Mouse (Mus musculus) kidney, embryonic 15.5 days (tissue): ENCODE results near the gene Eif4e2. TPM values are rescaled to one million over a fixed set of nuclear protein-coding genes. Genes with fewer than 3 reads are reported as not detected.

Experiments
- ATAC-seq: fragments of 200-750 bp; cut with Nextera tagmentation; replicated peaks from 2 replicates; pipeline ENCODE4 v1.8.0; 2017; ENCODE audit warnings: moderate TSS enrichment; ENCODE audit not compliant: low FRiP score
- H3K27ac ChIP-seq: fragments of 300-500 bp; sonication (generic); 2 replicates; pipeline ENCODE4 v1.5.1; 2015; ENCODE audit warnings: mild to moderate bottlenecking, inconsistent platforms
- H3K27me3 ChIP-seq: fragments of 300-500 bp; sonication (generic); 2 replicates; pipeline ENCODE4 v1.6.1; 2015; ENCODE audit warnings: inconsistent platforms
- H3K36me3 ChIP-seq: fragments of 300-500 bp; sonication (generic); 2 replicates; pipeline ENCODE4 v1.6.1; 2015; ENCODE audit warnings: inconsistent platforms
- H3K4me1 ChIP-seq: fragments of 300-500 bp; sonication (generic); 2 replicates; pipeline ENCODE4 v1.6.1; 2015; ENCODE audit warnings: inconsistent platforms
- H3K4me2 ChIP-seq: fragments of 300-500 bp; sonication (generic); 2 replicates; pipeline ENCODE4 v1.6.1; 2015; ENCODE audit warnings: moderate library complexity, mild to moderate bottlenecking, inconsistent platforms
- H3K4me3 ChIP-seq: fragments of 300-500 bp; sonication (generic); replicated peaks from 2 replicates; pipeline ENCODE4 v1.5.1; 2015; ENCODE audit warnings: mild to moderate bottlenecking, inconsistent platforms
- H3K9ac ChIP-seq: fragments of 300-500 bp; sonication (generic); 2 replicates; pipeline ENCODE4 v1.6.1; 2015; ENCODE audit warnings: mild to moderate bottlenecking, inconsistent platforms
- H3K9me3 ChIP-seq: fragments of 300-500 bp; sonication (generic); replicated peaks from 2 replicates; pipeline ENCODE4 v1.6.1; 2016; ENCODE audit warnings: inconsistent platforms
- WGBS: fragments of 180-500 bp; shearing (Covaris S2); methylation state at CpG from one replicate; pipeline ENCODE4 v1.1.7; 2015; ENCODE audit warnings: mixed read lengths; 5-methylcytosine and 5-hydroxymethylcytosine counted together
- polyA plus RNA-seq: library from polyadenylated mRNA; unstranded; fragments of >200 nt; fragmentation: Nextera tagmentation; extraction: Ambion mirVana; gene quantifications from 2 replicates; pipeline ENCODE4 v1.2.1, GENCODE M21; 2015

The Eif4e2 gene
- polyA plus RNA-seq, 1 experiment from 2014 or later: 164 TPM

- Histone ChIP-seq H3K4me2 (0 out of 2 replicates have a peak overlapping the region, but pooled peaks have one; percentile 23), H3K9me3 (no peaks in the 10 kb centered on the region), H3K27me3 (peaks cover 28% of the 10 kb centered on the region), H3K9ac (no peak overlapping the region), H3K4me1 (peaks cover 15% of the 10 kb centered on the region), H3K4me3 (no peak overlapping the region), H3K27ac (no peak overlapping the region), H3K36me3 (no peaks in the 10 kb centered on the region)
- ATAC-seq: peak; percentile 49
- WGBS: 42% methylated on average over 3 of the region's 3 CpGs
Measured at GRCm38 (mm10) chr1:87205502-87205901, 8.2 kb upstream of the Eif4e2 start.

DNA sequence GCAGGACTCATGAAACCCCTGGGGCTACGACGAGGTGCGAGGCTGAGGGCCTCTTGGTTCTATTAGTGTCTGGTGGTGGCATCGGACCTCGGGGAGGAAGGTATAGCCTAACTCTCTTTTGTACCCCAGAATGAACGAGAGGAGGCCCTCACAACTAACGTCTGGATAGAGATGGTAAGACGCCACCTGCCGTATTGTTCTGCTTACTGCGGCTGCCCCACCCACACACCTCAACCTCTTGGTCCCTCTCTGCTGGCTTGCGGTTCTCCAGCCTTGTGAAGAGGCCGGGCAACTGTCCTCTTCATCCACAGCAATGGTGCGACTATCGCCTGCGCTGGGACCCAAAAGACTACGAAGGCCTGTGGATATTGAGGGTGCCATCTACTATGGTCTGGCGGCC is 7.4 kb upstream of the Eif4e2 start:
- WGBS: 16% methylated on average over 17 of the region's 17 CpGs
- Histone ChIP-seq H3K4me2 (peak overlapping the region; percentile 23; the same call in 1 of the 2 replicates), H3K36me3 (no peaks in the 10 kb centered on the region), H3K27me3 (peaks cover 26% of the 10 kb centered on the region), H3K4me1 (peaks cover 15% of the 10 kb centered on the region), H3K4me3 (no peak overlapping the region), H3K27ac (no peak overlapping the region), H3K9ac (no peak overlapping the region), H3K9me3 (no peaks in the 10 kb centered on the region)
- ATAC-seq: no peak

DNA sequence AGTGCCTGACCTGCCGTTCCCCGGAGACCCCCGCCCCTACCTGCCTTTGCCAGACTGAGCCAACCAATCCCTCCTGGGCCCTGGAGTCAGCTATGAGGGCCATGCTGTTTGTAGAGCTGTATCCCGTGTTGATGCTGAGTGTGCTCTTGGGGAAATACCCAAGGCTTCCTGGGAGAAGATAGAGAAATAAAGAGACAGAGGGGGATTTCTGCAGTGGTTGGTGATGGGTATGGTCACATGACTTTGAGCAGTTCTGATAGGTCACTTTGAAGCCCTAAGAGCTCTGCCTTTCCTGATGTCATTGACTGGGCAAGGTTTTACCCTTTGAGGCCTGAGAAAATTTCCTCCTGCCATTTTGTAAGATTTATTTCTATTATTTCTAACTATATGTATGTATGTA is 2.3 kb upstream of the Eif4e2 start:
- H3K4me3 ChIP-seq: no peak overlapping the region
- 91% methylated on average over 4 of the region's 4 CpGs for WGBS
- H3K9me3 ChIP-seq: no peaks in the 10 kb centered on the region
- H3K4me2 ChIP-seq: no peak overlapping the region
- peaks cover 25% of the 10 kb centered on the region for H3K4me1 ChIP-seq
- H3K27me3 ChIP-seq: peaks cover 12% of the 10 kb centered on the region
- ATAC-seq: no peak
- no peak overlapping the region for H3K27ac ChIP-seq
- H3K36me3 ChIP-seq: no peaks in the 10 kb centered on the region
- no peak overlapping the region for H3K9ac ChIP-seq

DNA sequence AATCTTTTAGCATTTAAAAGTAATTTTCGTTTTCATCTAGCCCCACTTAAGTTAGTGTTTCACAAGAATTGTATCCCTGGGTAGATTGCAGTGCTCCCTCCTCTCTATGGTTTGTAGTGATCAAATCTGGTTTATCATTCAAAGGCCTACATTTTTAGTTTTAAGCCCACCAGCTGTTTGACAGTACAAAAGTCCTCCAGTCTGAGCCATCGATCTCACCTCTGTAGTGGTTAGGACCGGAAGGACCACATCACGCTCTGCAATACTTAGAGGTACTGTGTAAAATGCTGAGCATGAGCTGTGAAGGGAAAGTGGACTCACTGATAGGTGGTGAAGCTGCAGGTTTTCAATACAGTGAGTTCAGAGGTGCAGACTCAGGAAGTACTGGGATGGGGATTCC is 1.0 kb downstream of the Eif4e2 start:
- Histone ChIP-seq H3K4me2 (peak overlapping the region; percentile 69), H3K9ac (peak overlapping the region; percentile 99), H3K9me3 (no peaks in the 10 kb centered on the region), H3K27ac (peak overlapping the region; percentile 100), H3K36me3 (peaks cover 15% of the 10 kb centered on the region), H3K4me3 (peak overlapping the region; percentile 91), H3K4me1 (peaks cover 37% of the 10 kb centered on the region), H3K27me3 (no peaks in the 10 kb centered on the region)
- 12% methylated on average over 4 of the region's 4 CpGs for WGBS
- ATAC-seq: no peak

DNA sequence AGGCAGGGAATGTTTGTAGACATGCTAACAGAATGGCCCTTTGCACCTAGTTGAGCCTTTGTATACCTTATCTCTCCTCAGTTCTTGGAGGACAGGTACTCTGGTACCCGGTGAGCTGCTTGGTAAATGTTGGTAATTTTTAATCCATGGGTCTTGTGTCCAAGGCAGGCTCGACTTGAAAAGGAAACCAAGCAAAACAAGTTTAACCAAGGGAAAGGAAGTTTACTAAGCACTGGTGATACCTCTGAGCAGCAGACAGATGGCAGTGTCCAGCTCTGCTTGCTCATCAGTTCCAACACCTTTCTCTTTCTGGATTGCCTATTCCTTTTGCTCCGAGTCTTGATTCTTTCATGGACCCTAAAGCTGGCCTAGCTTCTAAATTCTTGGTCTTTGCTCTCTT is 4.2 kb downstream of the Eif4e2 start:
- Histone ChIP-seq H3K9me3 (no peaks in the 10 kb centered on the region), H3K36me3 (peaks cover 47% of the 10 kb centered on the region), H3K4me1 (peaks cover 35% of the 10 kb centered on the region), H3K27me3 (no peaks in the 10 kb centered on the region), H3K4me3 (no peak overlapping the region), H3K9ac (no peak overlapping the region), H3K4me2 (no peak overlapping the region), H3K27ac (0 out of 2 replicates have a peak overlapping the region, but pooled peaks have one; percentile 28)
- WGBS: 54% methylated on average over 3 of the region's 3 CpGs
- ATAC-seq: no peak

GRCm38 (mm10) chr1:87225739-87226138 is 12.0 kb downstream of the Eif4e2 start:
- no peak for ATAC-seq
- no peak overlapping the region for H3K4me2 ChIP-seq
- H3K9ac ChIP-seq: no peak overlapping the region
- no peak overlapping the region for H3K4me3 ChIP-seq
- H3K27me3 ChIP-seq: no peaks in the 10 kb centered on the region
- 94% methylated on average over 8 of the region's 8 CpGs for WGBS
- H3K36me3 ChIP-seq: peaks cover 99% of the 10 kb centered on the region
- H3K27ac ChIP-seq: no peak overlapping the region
- H3K4me1 ChIP-seq: no peaks in the 10 kb centered on the region
- no peaks in the 10 kb centered on the region for H3K9me3 ChIP-seq

DNA sequence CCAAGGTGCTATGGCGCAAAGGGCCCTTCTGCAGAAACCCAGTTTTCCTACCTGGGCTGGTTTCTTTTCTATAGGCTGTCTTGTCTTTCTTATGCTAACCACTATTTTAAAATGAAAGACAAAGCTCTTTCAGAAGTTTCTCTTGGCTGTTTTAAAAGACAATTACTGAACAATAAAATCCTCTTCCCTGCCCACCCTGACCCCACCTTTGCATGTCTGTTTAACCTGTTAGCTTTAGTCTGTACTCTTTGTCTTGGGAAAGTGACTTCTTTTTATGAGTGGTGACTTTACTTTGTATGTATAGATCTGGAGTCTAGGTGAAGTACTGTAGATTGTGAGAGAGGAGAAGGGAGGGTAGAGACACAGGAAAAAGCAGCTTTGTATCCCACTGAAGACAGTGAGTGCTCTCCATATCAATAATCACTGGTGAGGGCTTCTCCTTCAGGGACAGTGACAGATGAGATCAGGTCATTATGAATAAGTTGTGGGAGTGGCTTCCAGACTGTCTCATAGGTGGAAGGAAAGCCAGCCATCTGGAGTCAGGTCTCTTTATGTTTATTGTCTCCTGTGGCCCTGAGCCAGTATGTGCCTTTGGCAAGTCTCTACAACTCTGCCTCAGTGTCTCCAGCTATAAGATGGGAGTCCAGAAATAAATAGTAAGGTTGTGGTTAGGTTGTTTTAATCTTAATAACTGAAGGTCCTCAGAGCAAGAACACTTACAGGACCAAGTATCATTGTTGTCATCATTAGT is 12.9 kb downstream of the Eif4e2 start:
- no peak overlapping the region for H3K27ac ChIP-seq
- H3K4me2 ChIP-seq: no peak overlapping the region
- no peaks in the 10 kb centered on the region for H3K27me3 ChIP-seq
- peaks cover 98% of the 10 kb centered on the region for H3K36me3 ChIP-seq
- 98% methylated on average over 1 of the region's 1 CpGs for WGBS
- H3K4me1 ChIP-seq: no peaks in the 10 kb centered on the region
- ATAC-seq: no peak
- no peaks in the 10 kb centered on the region for H3K9me3 ChIP-seq
- H3K4me3 ChIP-seq: no peak overlapping the region
- no peak overlapping the region for H3K9ac ChIP-seq

- no peak for ATAC-seq
- Histone ChIP-seq H3K4me1 (0 out of 2 replicates have a peak, but pooled peaks cover 4% of the 10 kb centered on the region), H3K9ac (no peak overlapping the region), H3K36me3 (peaks cover 96% of the 10 kb centered on the region), H3K9me3 (no peaks in the 10 kb centered on the region), H3K27me3 (no peaks in the 10 kb centered on the region), H3K4me2 (no peak overlapping the region), H3K4me3 (no peak overlapping the region), H3K27ac (no peak overlapping the region)
- 93% methylated on average over 3 of the region's 3 CpGs for WGBS
Measured at GRCm38 (mm10) chr1:87227160-87227550, 13.4 kb downstream of the Eif4e2 start.

GRCm38 (mm10) chr1:87230606-87231005 is 16.9 kb downstream of the Eif4e2 start:
- H3K4me2 ChIP-seq: no peak overlapping the region

GRCm38 (mm10) chr1:87232197-87232596 is 18.5 kb downstream of the Eif4e2 start:
- peaks cover 94% of the 10 kb centered on the region for H3K36me3 ChIP-seq
- WGBS: 48% methylated on average over 7 of the region's 7 CpGs
- peak; percentile 81 for ATAC-seq
- H3K9ac ChIP-seq: no peak overlapping the region
- H3K4me3 ChIP-seq: no peak overlapping the region
- H3K4me2 ChIP-seq: no peak overlapping the region
- H3K4me1 ChIP-seq: 0 out of 2 replicates have a peak, but pooled peaks cover 8% of the 10 kb centered on the region
- H3K27me3 ChIP-seq: no peaks in the 10 kb centered on the region
- no peak overlapping the region for H3K27ac ChIP-seq
- no peaks in the 10 kb centered on the region for H3K9me3 ChIP-seq

More at GRCm38 (mm10) chr1:87230606-87231005, 16.9 kb downstream of the Eif4e2 start:
- peaks cover 97% of the 10 kb centered on the region for H3K36me3 ChIP-seq
- no peak overlapping the region for H3K27ac ChIP-seq
- H3K9me3 ChIP-seq: no peaks in the 10 kb centered on the region
- ATAC-seq: no peak
- H3K9ac ChIP-seq: no peak overlapping the region
- 86% methylated on average over 5 of the region's 5 CpGs for WGBS
- no peaks in the 10 kb centered on the region for H3K27me3 ChIP-seq
- no peak overlapping the region for H3K4me3 ChIP-seq
- H3K4me1 ChIP-seq: 0 out of 2 replicates have a peak, but pooled peaks cover 8% of the 10 kb centered on the region

GRCm38 (mm10) chr1:87239056-87239455 is 25.3 kb downstream of the Eif4e2 start:
- Histone ChIP-seq H3K27ac (no peak overlapping the region), H3K4me1 (no peaks in the 10 kb centered on the region), H3K9ac (no peak overlapping the region), H3K9me3 (no peaks in the 10 kb centered on the region), H3K27me3 (no peaks in the 10 kb centered on the region), H3K36me3 (peaks cover 48% of the 10 kb centered on the region), H3K4me3 (no peak overlapping the region), H3K4me2 (no peak overlapping the region)
- 72% methylated on average over 8 of the region's 8 CpGs for WGBS
- no peak for ATAC-seq

GRCm38 (mm10) chr1:87243021-87243420 is 29.3 kb downstream of the Eif4e2 start:
- Histone ChIP-seq H3K27ac (no peak overlapping the region), H3K4me1 (peaks cover 3% of the 10 kb centered on the region; the same call in 1 of the 2 replicates), H3K4me2 (no peak overlapping the region), H3K9ac (no peak overlapping the region), H3K36me3 (peaks cover 11% of the 10 kb centered on the region), H3K4me3 (no peak overlapping the region), H3K9me3 (no peaks in the 10 kb centered on the region), H3K27me3 (no peaks in the 10 kb centered on the region)
- ATAC-seq: no peak
- 89% methylated on average over 8 of the region's 8 CpGs for WGBS
